Mouse (Mus musculus) fat pad, adult 2 months (tissue): ENCODE measurements around the gene Spdya.
"Not testable (repeated sequence)": the region's sequence is repeated elsewhere in the genome, so short reads cannot be mapped to it uniquely, and the experiment has no call there.

ENCODE experiments used
- DNase-seq: peaks from one replicate; pipeline ENCODE4 v3.0.0-alpha.2; 2011; ENCODE audit warnings: low read depth, low spot score; ENCODE audit errors: extremely low read depth

Spdya gene

DNA sequence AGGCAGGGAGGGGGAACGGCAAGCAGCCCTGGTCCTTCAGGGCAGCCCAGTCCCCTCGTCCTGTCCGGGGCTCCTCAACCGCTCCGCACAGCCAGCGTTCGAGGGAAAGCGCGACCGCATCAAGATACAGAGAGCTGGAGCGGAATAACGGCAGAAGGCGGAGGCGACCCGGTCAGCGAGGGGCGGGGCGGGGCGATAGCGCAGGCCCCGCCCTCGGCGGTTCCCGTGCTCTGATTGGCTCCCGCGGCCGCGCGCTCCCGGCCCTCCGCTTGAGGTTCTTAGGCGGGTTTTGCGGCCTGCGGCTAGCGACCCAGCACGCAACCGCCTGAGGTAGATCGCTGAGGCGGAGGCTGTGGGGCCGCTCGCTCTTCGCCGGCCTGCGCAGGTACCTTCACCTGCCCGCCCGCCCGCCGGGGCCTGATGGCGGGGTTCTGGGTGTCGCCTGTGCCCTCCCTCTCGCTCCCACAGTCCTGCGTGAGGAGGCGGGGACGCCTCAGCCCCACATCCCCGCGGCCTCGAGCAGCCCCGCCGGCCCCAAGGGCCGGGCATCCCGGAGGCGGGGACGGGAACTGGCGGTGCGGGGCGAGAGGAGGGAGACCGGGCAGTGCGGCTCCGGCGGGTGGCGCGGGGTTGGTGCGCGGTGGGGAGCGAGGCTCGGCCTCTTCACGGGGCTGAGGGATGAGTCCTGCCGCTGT lies at the start of gene Spdya:
Gene Spdya (plus strand): TSS at position 305 of the 695 bp plus-strand sequence.
- no peak for DNase-seq

- DNase-seq: no peak
These were observed 45.0 kb upstream of the Spdya start for GRCm38 (mm10) chr17:71506832-71507231.

DNA sequence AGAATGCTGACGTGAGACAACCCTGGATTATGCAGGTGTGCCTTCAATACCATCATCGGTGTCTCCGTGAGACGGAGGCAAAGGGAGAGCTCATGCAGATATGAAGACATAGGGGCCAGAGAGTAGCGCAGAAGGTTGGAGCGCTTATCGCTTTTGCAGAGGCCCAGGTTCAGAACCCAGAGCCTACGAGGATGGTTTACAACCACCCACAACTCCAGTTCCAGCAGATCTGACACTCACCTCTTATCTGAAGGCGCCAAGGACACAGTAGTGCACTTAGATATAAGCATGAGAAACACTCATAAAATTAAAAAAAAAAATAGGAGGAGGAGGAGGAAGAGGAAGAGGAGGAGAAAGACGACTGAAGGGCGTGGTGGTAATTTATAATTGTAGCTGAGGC lies 41.6 kb upstream of the Spdya start:
- DNase-seq: no peak

DNA sequence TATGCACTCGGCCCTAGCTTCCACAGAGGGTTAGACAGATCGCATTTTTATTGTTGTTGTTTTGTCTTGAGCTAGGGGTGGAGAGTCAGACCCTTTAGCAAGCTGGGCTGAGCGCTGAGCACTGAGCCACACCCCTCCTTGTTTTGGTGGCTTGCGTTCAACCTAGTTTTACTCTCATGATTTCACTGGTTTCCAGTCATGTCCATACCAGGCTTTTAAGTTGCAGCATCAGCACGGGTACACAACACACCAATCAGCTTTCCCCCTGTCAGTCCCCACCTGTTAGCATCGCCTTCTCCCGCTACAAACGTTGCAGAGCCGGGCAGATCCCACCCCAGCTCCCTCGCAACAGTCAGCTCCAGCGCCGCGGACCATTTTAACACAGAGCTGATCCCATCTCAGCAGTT lies 25.6 kb upstream of the Spdya start:
- no peak for DNase-seq

GRCm38 (mm10) chr17:71526711-71527564 lies 24.9 kb upstream of the Spdya start, which contains the start of gene Ndc80:
Gene Ndc80 (minus strand): TSS chr17:71526857.
- DNase-seq: peak; percentile 23

GRCm38 (mm10) chr17:71528042-71528441 lies 23.8 kb upstream of the Spdya start:
- DNase-seq: no peak

DNA sequence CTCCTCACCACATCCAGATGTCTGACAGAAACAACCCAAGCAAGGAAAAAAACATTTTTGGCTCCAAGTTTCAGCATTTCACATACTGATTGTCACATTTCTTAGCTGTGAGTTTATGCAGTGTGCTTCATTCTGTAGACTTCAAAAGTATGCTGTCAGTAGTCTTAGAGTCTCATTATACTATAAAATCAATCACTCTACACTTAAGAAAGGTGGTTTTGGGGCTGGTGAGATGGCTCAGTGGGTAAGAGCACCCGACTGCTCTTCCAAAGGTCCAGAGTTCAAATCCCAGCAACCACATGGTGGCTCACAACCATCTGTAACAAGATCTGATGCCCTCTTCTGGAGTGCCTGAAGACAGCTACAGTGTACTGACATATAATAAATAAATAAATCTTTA lies 16.3 kb upstream of the Spdya start:
- not testable (repeated sequence) for DNase-seq

- no peak for DNase-seq
These were observed 14.7 kb upstream of the Spdya start for GRCm38 (mm10) chr17:71537164-71537563.

- DNase-seq: no peak
These were observed 3.3 kb upstream of the Spdya start for GRCm38 (mm10) chr17:71548586-71548985.

DNA sequence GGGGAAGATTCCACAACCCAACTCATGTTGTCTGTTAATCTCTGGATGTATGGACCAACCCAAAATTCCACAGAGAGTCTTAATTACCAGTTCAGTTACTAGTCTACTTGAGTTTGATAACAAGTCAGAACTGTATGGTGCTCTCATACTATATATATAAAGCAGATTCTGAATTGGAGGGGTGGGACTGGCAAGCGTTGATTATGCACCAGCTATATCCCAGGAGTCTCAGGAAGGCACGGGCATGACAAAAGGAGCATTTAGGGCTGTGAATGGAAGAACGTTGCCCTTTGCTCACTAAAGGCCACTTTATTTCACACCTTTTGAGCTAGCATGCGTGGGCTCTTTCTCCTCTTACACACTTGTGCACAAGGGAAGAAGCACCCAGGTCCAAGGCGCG lies 511 bp upstream of the Spdya start:
- no peak for DNase-seq

DNA sequence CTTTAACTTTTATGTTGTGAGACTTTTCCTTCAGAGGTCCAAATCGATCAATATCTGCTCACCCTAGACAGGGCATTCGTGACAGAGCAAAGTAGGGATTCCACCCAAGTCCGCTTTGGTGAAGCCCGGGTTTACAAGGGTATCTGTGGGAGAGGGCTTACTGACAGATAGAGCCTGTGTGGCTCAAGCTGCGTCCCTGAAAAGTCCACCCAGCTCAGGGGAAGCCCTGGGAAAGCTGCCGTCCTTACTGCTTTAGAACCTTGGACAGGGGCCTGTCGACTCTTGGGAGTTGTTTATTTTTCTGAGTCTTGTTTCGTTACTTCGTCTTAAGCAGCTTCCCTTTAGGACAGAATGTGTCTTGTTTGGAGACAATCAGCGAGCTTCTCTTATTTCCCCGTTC lies 1.0 kb downstream of the Spdya start:
- no peak for DNase-seq

DNA sequence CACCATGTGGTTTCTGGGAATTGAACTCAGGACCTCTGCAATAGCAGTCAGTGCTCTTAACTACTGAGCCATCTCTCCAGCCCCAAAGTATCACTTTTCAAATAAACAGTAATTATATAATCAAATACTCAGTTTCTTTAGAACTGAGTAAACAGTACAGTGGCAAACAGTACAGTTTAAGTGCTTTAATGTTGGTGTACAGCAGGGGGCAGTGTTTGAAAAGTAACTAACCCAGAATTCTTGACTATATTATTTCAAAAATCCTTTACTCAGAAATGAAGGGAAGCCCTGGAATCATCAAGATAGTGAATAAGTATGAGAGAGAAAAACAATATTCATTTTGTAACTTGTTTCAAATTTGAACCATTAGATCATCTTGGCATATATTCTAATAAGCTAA lies 9.8 kb downstream of the Spdya start:
- DNase-seq: no peak

- DNase-seq: no peak
These were observed 27.4 kb downstream of the Spdya start for GRCm38 (mm10) chr17:71579176-71579705.

- DNase-seq: no peak
These were observed 46.2 kb downstream of the Spdya start for GRCm38 (mm10) chr17:71597881-71598658.

DNA sequence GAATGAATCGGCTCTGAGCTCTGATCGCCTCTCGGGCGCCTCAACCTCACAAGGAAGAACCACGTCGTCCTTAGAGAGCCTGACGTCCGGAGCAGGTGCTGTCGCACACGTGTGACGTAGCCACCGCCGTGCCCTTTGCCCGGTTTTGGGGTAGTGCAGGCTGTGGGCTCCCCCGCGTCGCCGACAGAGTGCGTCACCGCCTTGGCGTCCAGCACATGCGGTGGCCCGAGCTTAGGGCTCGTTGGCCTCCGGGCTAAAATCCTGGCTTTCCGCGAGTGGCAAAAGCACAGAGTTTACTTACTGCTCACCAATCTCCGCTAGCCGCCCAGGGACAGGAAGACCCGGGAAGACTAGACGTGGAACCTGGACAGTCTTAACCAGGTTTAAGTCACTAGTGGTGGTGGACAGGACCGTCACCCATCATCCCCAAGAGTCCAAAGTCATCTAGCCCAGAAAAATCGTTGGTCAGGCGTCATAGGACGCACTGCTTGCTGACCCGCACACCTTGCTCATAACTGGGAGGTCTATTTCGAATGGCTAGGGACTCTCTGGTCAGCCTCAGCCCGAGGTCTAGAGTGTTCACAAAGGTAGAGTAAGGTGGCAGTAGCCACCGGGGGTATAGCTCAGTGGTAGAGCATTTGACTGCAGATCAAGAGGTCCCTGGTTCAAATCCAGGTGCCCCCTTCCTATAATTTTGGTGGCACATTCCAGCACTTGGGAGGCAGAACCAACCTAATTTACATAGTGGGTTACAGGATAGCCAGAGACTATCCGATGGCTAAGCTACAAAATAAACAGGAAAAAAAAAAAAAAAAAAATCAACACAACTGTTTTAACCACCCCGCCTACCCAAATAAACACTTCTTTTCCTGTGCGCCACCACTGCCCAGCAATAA lies 47.0 kb downstream of the Spdya start:
- peak; percentile 52 for DNase-seq

GRCm38 (mm10) chr17:71615638-71616318 lies 63.9 kb downstream of the Spdya start, which contains the start of gene Wdr43:
Gene Wdr43 (plus strand): TSS chr17:71615895.
- DNase-seq: peak; percentile 54

DNA sequence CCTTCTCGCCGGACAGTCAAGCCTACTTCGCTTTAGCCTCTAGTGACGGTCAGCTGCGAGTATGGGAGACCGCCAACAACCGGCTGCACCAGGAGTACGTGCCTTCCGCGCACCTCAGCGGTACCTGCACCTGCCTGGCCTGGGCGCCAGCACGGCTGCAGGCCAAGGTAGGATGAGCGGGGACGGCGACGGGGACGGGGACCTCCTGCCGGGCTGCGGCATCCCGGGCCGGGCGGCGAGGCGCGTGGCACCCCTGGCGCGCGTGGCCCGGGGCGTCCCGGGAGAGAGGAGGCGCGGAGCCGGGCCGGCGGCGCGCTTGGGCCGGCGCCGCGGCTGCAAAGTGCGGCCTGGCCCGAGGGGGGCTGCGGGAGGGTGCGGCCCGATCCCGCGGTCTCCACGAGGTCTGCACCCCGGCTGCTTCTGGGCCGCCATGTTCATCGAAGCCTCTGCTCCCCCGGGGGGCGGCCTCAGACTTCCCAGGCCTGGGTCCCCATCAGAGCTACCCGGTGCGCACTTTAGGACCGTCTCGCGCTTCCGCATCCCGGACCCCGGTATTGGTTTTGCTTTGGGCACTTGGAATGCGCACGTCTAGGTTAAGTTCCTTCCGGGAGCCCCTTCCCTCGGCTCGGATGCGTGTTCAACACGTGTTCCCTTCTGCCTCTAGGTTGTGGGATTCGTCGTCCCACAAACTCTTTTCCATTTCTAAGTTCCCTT lies 64.6 kb downstream of the Spdya start:
- no peak for DNase-seq

GRCm38 (mm10) chr17:71617033-71617362 lies 65.1 kb downstream of the Spdya start:
- DNase-seq: no peak

DNA sequence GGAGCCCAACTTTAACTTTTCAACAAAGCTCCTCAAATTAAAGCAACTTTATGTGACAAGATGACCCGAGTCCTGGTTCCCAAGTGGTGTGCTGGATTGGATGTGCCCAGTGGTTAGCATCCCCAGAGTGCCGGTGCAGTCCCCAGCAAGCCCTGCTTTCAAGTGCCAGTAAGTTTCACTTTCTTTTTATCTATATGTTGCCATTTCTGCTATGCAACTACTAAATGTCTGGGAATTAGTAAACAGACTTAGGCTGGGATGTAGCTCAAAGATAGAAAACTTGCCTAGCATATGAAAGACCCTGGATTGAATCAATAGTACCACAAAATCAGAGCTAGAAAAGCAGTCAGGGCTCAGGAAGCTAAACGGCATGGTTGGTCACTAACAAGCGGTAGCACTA lies 66.1 kb downstream of the Spdya start:
- DNase-seq: no peak
